Mouse (Mus musculus) brain, embryonic 14.5 days (tissue): ENCODE data around the gene Uimc1. TPM values are rescaled to one million over a fixed set of nuclear protein-coding genes. Genes with fewer than 3 reads are reported as not detected.
"Not testable (repeated sequence)": the region's sequence is repeated elsewhere in the genome, so short reads cannot be mapped to it uniquely, and the experiment has no call there.

ENCODE experiments used
- DNase-seq: peaks from one replicate; pipeline ENCODE4 v3.0.0-alpha.2; 2011; ENCODE audit warnings: low read depth
- CTCF ChIP-seq: fragments of 200-500 bp; IDR thresholded peaks from 2 replicates; pipeline ENCODE4 v1.5.1; 2012; ENCODE audit warnings: inconsistent platforms, mild to moderate bottlenecking, moderate library complexity, borderline replicate concordance; ENCODE audit not compliant: insufficient read depth, insufficient read length; ENCODE audit errors: extremely low read depth
- POLR2A ChIP-seq: fragments of 200-500 bp; IDR thresholded peaks from 2 replicates; pipeline ENCODE4 v1.6.1; 2012; ENCODE audit warnings: mild to moderate bottlenecking, inconsistent platforms, borderline replicate concordance; ENCODE audit not compliant: poor library complexity, insufficient read depth, insufficient read length, severe bottlenecking; ENCODE audit errors: extremely low read depth
- polyA plus RNA-seq: library from polyadenylated mRNA; depleted of rRNA; stranded (reverse); fragments of >200 nt; gene quantifications from 2 replicates; pipeline ENCODE4 v1.2.3, GENCODE M21; 2012

Uimc1 gene
- polyA plus RNA-seq, 1 experiment, result 17.3 TPM

GRCm38 (mm10) chr13:55103351-55103750, 3.3 kb upstream of the Uimc1 start:
- DNase-seq, result no peak
- TF ChIP-seq CTCF, result no peak
- TF ChIP-seq POLR2A, result no peak

DNA sequence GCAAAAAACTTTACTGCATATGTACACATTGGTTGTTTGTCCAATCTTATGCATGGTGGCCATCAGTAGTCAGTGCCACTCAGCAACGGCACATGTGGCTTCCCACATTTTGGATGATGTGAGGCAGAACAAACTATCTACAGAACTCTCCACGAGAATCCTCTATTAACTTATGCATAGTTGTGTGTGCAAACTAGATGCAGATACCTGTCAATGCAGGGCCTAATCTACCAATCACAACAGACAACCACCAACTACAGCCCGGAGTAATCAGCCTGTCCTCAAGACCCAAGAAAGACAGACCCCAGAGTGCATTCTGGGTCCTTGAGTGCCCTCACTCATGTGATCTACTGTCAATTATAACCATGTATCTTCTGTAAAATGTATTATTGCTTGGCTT, 2.3 kb upstream of the Uimc1 start:
- TF ChIP-seq CTCF, result no peak
- TF ChIP-seq POLR2A, result no peak
- DNase-seq, result no peak

DNA sequence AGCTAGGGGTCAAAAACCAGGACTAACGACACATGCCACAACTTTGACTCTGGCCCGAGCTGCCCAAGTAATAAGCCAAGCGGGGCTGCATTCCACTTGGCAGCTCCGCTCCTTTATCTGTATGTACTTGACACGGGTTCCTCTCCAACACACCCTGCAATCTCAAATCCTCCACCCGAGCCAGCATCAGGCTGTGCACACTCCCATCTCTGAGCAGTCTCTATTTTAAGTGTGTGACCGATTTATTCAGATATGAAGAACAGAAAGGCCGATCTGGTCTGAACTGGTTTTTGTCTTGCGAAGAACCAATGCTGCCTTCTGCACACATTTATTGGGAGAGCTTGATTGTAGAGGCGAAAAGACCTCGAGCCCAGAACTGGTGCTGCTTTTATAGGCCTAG, 1.5 kb upstream of the Uimc1 start:
- no peak for DNase-seq
- TF ChIP-seq POLR2A (no peak), CTCF (no peak)

GRCm38 (mm10) chr13:55099066-55099725, 904 bp downstream of the Uimc1 start:
- TF ChIP-seq POLR2A (no peak), CTCF (no peak)
- peak; percentile 43 for DNase-seq

DNA sequence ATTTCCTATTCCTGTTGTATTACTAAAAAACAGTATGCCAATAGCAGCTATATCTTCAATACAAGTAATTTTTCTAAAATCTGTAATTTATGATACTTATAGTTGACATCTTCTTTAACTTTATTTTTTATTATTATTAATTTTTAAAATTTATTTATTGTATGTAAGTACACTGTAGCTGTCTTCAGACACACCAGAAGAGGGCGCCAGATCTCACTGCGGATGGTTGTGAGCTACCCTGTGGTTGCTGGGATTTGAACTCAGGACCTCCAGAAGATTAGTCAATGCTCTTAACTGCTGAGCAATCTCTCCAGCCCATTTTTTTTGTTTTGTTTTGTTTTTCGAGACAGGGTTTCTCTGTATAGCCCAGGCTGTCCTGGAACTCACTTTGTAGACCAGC, 2.3 kb downstream of the Uimc1 start:
- DNase-seq, result not testable (repeated sequence)

DNA sequence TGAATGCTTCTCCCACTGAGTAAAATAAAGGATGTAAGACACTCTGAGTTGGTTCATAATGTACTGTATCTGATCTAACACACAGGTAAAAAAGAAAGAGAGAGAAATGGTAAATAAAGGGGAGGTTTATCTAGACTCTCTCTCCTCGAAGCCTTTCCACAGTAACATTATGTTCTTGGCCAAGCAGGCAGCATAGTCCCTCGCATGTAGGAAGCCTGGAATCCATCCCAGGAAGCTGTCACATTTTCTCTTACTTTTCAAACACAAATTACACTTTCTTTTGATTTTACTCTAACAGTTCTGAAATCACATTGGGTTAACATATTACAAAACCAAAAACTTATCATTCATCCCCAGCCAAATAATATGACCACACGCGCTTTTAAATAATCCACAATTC, 7.5 kb downstream of the Uimc1 start:
- TF ChIP-seq CTCF (no peak), POLR2A (no peak)
- peak; percentile 12 for DNase-seq

DNA sequence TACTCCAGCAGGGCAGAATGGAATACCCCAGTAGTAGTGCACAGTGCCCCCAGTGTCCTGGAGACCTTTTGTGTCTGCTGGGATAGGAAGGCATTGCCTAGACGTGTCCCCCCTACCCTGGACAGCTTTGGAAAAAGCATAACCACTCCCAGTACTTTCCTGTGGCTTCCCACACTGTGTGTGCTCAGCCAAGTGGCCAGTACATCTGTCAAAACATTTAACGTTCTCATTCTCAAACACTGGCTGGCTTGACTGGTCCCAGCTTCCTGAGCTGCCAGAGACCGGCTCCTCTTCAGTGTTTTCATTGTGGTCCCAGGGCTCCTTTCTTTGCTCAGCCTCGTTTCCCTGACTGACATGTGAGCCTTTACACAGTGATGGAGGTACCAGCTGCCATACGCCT, 24.5 kb downstream of the Uimc1 start:
- no peak for TF ChIP-seq CTCF
- peak; percentile 17 for DNase-seq

GRCm38 (mm10) chr13:55071322-55071721, 28.8 kb downstream of the Uimc1 start:
- DNase-seq, result peak; percentile 81
- TF ChIP-seq CTCF, result peak; percentile 29; the same call in 1 of the 2 replicates
- no peak for TF ChIP-seq POLR2A

GRCm38 (mm10) chr13:55069719-55070118, 30.4 kb downstream of the Uimc1 start:
- no peak for DNase-seq
- TF ChIP-seq POLR2A, result no peak

GRCm38 (mm10) chr13:55063276-55063675, 36.8 kb downstream of the Uimc1 start:
- no peak for TF ChIP-seq CTCF
- no peak for TF ChIP-seq POLR2A
- no peak for DNase-seq

DNA sequence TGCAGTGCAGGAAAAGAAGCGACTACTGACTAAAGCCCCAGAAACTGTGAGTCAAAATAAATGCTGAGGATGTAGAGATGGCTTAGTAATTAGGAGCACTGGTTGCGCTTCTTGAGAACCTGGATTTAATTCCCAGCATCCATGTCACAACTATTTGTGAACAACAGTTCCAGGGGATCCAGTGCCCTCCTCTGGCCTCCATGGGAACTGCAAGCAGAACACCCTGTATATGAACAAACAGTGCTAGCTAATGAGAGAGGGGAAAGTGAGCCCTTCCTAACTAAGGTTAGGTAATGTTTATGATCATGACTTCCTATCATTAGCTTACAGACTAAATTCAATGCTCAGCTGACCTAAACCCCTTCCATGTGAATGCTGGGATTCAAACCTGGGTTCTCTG, 42.1 kb downstream of the Uimc1 start:
- TF ChIP-seq POLR2A, result no peak
- TF ChIP-seq CTCF, result peak; percentile 38; the same call in 1 of the 2 replicates
- DNase-seq, result no peak

- no peak for TF ChIP-seq CTCF
- no peak for TF ChIP-seq POLR2A
- DNase-seq, result peak; percentile 47
These were observed 52.4 kb downstream of the Uimc1 start for GRCm38 (mm10) chr13:55047706-55048105.

GRCm38 (mm10) chr13:55040016-55040415, 60.1 kb downstream of the Uimc1 start:
- DNase-seq, result no peak
- TF ChIP-seq CTCF, result no peak
- TF ChIP-seq POLR2A, result no peak

DNA sequence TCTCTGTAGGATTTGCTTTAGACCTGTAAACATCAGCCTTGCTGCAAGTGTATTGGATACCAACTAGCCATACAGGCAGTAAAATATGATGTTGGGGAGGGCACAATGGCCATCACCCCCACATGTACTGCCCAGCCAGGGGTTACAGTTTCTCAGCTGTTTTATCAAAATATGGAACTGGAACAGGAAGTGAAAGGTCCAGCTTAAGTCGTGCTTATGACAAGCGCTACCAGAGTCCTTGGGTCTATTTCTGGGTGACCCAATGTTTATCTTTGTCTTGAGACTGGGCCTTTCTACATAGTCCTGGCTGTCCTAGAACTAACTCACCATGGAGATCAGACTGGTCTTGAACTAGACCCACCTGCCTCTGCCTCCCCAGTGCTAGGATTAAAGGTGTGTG, 75.9 kb downstream of the Uimc1 start:
- TF ChIP-seq POLR2A, result no peak
- TF ChIP-seq CTCF, result no peak
- DNase-seq, result no peak

GRCm38 (mm10) chr13:55022715-55023114, 77.4 kb downstream of the Uimc1 start:
- TF ChIP-seq POLR2A, result no peak
- TF ChIP-seq CTCF, result no peak

DNA sequence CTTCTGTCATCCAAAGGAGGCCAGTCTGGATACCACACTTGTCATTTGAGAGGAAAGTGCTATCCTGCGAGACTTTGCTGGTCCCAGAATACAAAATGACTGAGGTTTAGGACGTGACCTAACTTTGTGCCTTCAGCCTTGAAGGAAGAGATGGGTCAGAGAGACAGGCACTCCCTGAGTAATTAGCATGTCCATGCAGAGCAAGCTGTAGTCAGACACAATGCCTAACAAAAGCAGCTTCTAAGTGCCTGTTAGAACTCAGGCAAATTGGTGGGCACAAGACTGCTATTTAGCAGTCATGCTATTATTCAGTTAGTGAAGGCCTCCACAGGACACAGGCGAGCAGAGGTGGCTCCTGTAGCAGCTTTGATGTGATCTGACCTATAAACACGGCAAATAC, 77.8 kb downstream of the Uimc1 start:
- no peak for DNase-seq
- TF ChIP-seq CTCF (no peak), POLR2A (no peak)

More at GRCm38 (mm10) chr13:55022715-55023114, 77.4 kb downstream of the Uimc1 start:
- no peak for DNase-seq
